Mouse (Mus musculus): ENCODE measurements at regions not wholly inside any gene's neighbourhood (a gene's known extent, or its start where the extent isn't known, plus 50 kb on each side); places are given as distances from the start of the nearest gene placed in this dataset.
"Not testable (repeated sequence)": the region's sequence is repeated elsewhere in the genome, so short reads cannot be mapped to it uniquely, and the experiment has no call there.

- not testable (repeated sequence) for H3K27ac ChIP-seq (ENCODE audit: low read length); H3K4me3 ChIP-seq (ENCODE audit: low read depth, low read length); H3K36me3 ChIP-seq (ENCODE audit: control insufficient read depth, insufficient read depth, low read length); H3K27me3 ChIP-seq (ENCODE audit: control insufficient read depth, insufficient read depth, low read depth, low read length); H3K4me1 ChIP-seq (ENCODE audit: control insufficient read depth, insufficient read depth, low read length); H3K9me3 ChIP-seq (replicated peaks; ENCODE audit: control insufficient read depth, low read length, poor library complexity, severe bottlenecking); H3K4me2 ChIP-seq (ENCODE audit: low read length); H3K9ac ChIP-seq (ENCODE audit: low read depth, low read length)
- 80% methylated on average over 4 of the region's 6 CpGs for WGBS
- ATAC-seq: peak; percentile 66
Measured at GRCm38 (mm10) chr13:12680954-12681571, 115.4 kb downstream of the Ero1lb start.

DNA sequence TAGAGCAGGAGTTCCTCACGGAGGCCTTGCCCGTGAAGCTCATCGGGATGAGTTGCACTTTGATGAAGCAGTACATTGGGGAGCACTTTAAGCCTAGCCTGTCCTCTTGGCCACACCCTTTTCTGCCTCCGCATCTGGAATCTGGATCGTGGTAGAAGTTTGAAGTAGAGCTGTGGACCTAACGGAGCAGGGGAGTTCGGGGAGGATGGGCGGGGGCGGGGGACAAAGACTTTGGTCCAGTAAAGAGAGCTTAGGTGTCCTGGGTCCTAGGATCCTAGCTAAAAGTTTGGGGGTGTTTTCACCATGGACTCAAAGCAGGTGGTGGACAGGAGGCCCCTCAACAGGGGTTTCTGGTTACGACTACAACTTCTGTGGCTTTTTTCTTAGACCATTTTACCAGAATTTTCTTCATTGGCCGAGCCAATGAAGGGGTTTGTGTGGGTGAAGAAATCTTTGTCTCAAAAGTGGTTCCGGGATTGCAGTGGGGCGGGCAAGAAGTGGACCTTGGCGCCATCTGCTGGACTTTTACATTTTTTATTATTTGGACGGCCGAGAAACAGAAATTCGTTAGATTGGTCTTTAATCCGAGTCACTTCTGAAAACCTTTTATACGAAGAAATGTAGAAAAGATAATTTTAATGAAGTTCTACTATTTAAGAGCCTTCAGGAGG lies 114.7 kb downstream of the Ero1lb start:
- peak; percentile 78 for ATAC-seq
- H3K4me2 ChIP-seq (ENCODE audit: low read length): peak overlapping the region; percentile 31
- not testable (repeated sequence) for H3K36me3 ChIP-seq (ENCODE audit: control insufficient read depth, insufficient read depth, low read length); H3K9ac ChIP-seq (ENCODE audit: low read depth, low read length); H3K4me3 ChIP-seq (ENCODE audit: low read depth, low read length); H3K4me1 ChIP-seq (ENCODE audit: control insufficient read depth, insufficient read depth, low read length); H3K27me3 ChIP-seq (ENCODE audit: control insufficient read depth, insufficient read depth, low read depth, low read length); H3K9me3 ChIP-seq (replicated peaks; ENCODE audit: control insufficient read depth, low read length, poor library complexity, severe bottlenecking); H3K27ac ChIP-seq (ENCODE audit: low read length)
- WGBS: 9% methylated on average over 19 of the region's 19 CpGs

- Histone ChIP-seq H3K4me1 (ENCODE audit: control insufficient read depth, insufficient read depth, low read length) (no peaks in the 10 kb centered on the region), H3K36me3 (ENCODE audit: control insufficient read depth, insufficient read depth, low read length) (no peaks in the 10 kb centered on the region), H3K27ac (ENCODE audit: low read length) (no peak overlapping the region), H3K9ac (ENCODE audit: low read depth, low read length) (no peak overlapping the region), H3K4me2 (ENCODE audit: low read length) (no peak overlapping the region), H3K9me3 (replicated peaks; ENCODE audit: control insufficient read depth, low read length, poor library complexity, severe bottlenecking) (no peaks in the 10 kb centered on the region), H3K4me3 (ENCODE audit: low read depth, low read length) (no peak overlapping the region), H3K27me3 (ENCODE audit: control insufficient read depth, insufficient read depth, low read depth, low read length) (no peaks in the 10 kb centered on the region)
- no peak for ATAC-seq
- WGBS: 91% methylated on average over 2 of the region's 2 CpGs
Measured at GRCm38 (mm10) chr13:12677372-12677771, 111.7 kb downstream of the Ero1lb start.

GRCm38 (mm10) chr13:12671011-12671410 lies 105.3 kb downstream of the Ero1lb start:
- H3K36me3 ChIP-seq (ENCODE audit: control insufficient read depth, insufficient read depth, low read length); ATAC-seq; H3K4me1 ChIP-seq (ENCODE audit: control insufficient read depth, insufficient read depth, low read length); H3K4me3 ChIP-seq (ENCODE audit: low read depth, low read length); H3K9ac ChIP-seq (ENCODE audit: low read depth, low read length); H3K4me2 ChIP-seq (ENCODE audit: low read length); H3K9me3 ChIP-seq (replicated peaks; ENCODE audit: control insufficient read depth, low read length, poor library complexity, severe bottlenecking); H3K27ac ChIP-seq (ENCODE audit: low read length); H3K27me3 ChIP-seq (ENCODE audit: control insufficient read depth, insufficient read depth, low read depth, low read length): not testable (repeated sequence)
- 100% methylated on average over 2 of the region's 2 CpGs for WGBS

DNA sequence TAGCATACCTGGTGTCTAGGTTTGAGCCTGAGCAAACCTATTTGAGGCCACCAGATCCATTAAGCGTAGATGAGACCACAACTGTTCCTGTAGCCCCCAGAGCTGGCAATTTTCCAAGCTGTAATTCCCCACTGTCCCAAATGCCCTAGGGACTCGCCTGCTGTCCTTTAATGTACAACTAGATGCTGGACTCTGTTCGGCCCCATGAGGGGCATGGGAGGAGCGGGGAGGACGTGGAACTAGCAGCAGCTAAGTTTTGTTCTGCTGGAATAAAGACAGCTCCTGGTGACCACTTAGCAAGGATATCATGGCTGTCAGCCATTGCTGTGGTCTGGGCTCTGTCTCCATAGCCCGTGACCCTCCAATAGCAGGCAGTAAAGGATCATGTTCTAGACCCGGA lies 103.1 kb downstream of the Ero1lb start:
- WGBS: no CpG with 5 or more reads among the region's 7 CpGs
- not testable (repeated sequence) for H3K36me3 ChIP-seq (ENCODE audit: control insufficient read depth, insufficient read depth, low read length); H3K27ac ChIP-seq (ENCODE audit: low read length); H3K4me1 ChIP-seq (ENCODE audit: control insufficient read depth, insufficient read depth, low read length); H3K9ac ChIP-seq (ENCODE audit: low read depth, low read length); H3K4me2 ChIP-seq (ENCODE audit: low read length); H3K27me3 ChIP-seq (ENCODE audit: control insufficient read depth, insufficient read depth, low read depth, low read length); H3K4me3 ChIP-seq (ENCODE audit: low read depth, low read length); H3K9me3 ChIP-seq (replicated peaks; ENCODE audit: control insufficient read depth, low read length, poor library complexity, severe bottlenecking); ATAC-seq

- not testable (repeated sequence) for H3K27me3 ChIP-seq (ENCODE audit: control insufficient read depth, insufficient read depth, low read depth, low read length); ATAC-seq; H3K27ac ChIP-seq (ENCODE audit: low read length); H3K9me3 ChIP-seq (replicated peaks; ENCODE audit: control insufficient read depth, low read length, poor library complexity, severe bottlenecking); H3K4me3 ChIP-seq (ENCODE audit: low read depth, low read length); H3K9ac ChIP-seq (ENCODE audit: low read depth, low read length); H3K4me1 ChIP-seq (ENCODE audit: control insufficient read depth, insufficient read depth, low read length); H3K4me2 ChIP-seq (ENCODE audit: low read length); H3K36me3 ChIP-seq (ENCODE audit: control insufficient read depth, insufficient read depth, low read length)
- 89% methylated on average over 8 of the region's 9 CpGs for WGBS
Measured at GRCm38 (mm10) chr13:12667727-12668665, 102.3 kb downstream of the Ero1lb start.

DNA sequence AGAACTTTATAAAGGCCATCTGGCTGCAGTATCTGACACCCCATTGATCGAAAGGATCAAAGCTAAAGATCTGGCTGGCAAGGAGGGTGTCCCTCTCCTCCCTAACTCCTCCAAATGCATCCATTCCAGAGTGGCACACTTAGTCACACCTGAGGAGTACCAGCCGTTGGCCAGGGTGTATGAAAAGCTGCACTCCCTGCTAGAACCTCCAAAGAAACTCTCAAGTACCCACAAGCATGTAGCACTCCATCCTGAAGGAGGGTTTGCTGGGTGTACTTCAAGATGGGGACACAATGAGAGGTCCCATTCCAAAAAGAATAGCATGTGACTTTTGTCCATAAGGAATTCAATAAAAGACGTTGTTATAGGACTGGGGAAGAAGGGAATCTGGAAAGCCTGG lies 100.4 kb downstream of the Ero1lb start:
- 75% methylated on average over 3 of the region's 3 CpGs for WGBS
- H3K9ac ChIP-seq (ENCODE audit: low read depth, low read length); H3K27ac ChIP-seq (ENCODE audit: low read length); H3K4me2 ChIP-seq (ENCODE audit: low read length); H3K27me3 ChIP-seq (ENCODE audit: control insufficient read depth, insufficient read depth, low read depth, low read length); H3K4me1 ChIP-seq (ENCODE audit: control insufficient read depth, insufficient read depth, low read length); H3K36me3 ChIP-seq (ENCODE audit: control insufficient read depth, insufficient read depth, low read length); ATAC-seq; H3K9me3 ChIP-seq (replicated peaks; ENCODE audit: control insufficient read depth, low read length, poor library complexity, severe bottlenecking); H3K4me3 ChIP-seq (ENCODE audit: low read depth, low read length): not testable (repeated sequence)

Measured in midbrain, embryonic 16.5 days (tissue).